Mouse (Mus musculus): Measurements from ENCODE around the gene Fam19a5.

DNA sequence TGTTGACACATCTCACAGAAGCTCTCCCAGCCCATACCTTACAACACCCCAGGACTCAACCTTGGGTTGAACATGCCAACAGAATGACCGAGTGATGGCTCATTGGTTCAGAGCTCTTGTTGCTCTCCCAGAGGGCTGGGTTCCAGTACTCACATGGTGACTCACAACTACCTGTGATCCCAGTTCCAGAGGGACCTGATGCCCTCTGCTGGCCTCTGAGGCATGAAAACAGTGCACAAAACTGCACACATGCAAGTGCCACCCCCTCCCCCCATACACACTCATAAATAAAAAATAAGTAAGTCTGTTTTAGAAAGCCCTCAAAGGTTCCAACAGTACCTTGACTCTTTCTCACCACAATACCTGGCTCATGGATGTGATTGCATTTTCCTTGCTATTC is 2.4 kb upstream of the Fam19a5 start:
- TF ChIP-seq CTCF (IDR thresholded peaks at IDR 0.05; ENCODE audit: extremely low read depth, insufficient read length, insufficient replicate concordance, low read depth, low read length) (no peak), POLR2A (IDR thresholded peaks at IDR 0.05; ENCODE audit: low read depth, low read length) (no peak)
